Mouse (Mus musculus): ENCODE results near the gene Arhgap15. TPM values are rescaled to one million over a fixed set of nuclear protein-coding genes. Genes with fewer than 3 reads are reported as not detected.

The Arhgap15 gene
- polyA plus RNA-seq, 1 experiment from 2014 or later = 0.35 TPM

GRCm38 (mm10) chr2:43992510-43992909 is 243.9 kb downstream of the Arhgap15 start:
- 84% methylated on average over 7 of the region's 7 CpGs for WGBS
- H3K27ac ChIP-seq (replicated peaks; ENCODE audit: low read depth, low read length) = no peak overlapping the region
- no peak for DNase-seq (ENCODE audit: low spot score)
- H3K4me1 ChIP-seq (ENCODE audit: control insufficient read depth, insufficient read depth, low read length) = no peaks in the 10 kb centered on the region
- no peaks in the 10 kb centered on the region for H3K9me3 ChIP-seq (replicated peaks; ENCODE audit: control insufficient read depth, low read length)
- H3K36me3 ChIP-seq (replicated peaks; ENCODE audit: control insufficient read depth, insufficient read depth, low read depth, low read length) = no peaks in the 10 kb centered on the region
- no peak overlapping the region for H3K9ac ChIP-seq (replicated peaks; ENCODE audit: low read length)
- H3K4me2 ChIP-seq (ENCODE audit: low read depth, low read length) = no peak overlapping the region
- ATAC-seq (replicated peaks; ENCODE audit: insufficient number of reproducible peaks, low FRiP score, low TSS enrichment, low read depth) = no peak
- no peak overlapping the region for H3K4me3 ChIP-seq (ENCODE audit: low read depth, low read length)
- H3K27me3 ChIP-seq (ENCODE audit: control insufficient read depth, insufficient read depth, low read length) = no peaks in the 10 kb centered on the region

GRCm38 (mm10) chr2:44002454-44002853 is 253.8 kb downstream of the Arhgap15 start:
- Histone ChIP-seq H3K27me3 (ENCODE audit: control insufficient read depth, insufficient read depth, low read length) (no peaks in the 10 kb centered on the region), H3K27ac (replicated peaks; ENCODE audit: low read depth, low read length) (no peak overlapping the region), H3K9me3 (replicated peaks; ENCODE audit: control insufficient read depth, low read length) (no peaks in the 10 kb centered on the region), H3K36me3 (replicated peaks; ENCODE audit: control insufficient read depth, insufficient read depth, low read depth, low read length) (no peaks in the 10 kb centered on the region), H3K9ac (replicated peaks; ENCODE audit: low read length) (no peak overlapping the region), H3K4me3 (ENCODE audit: low read depth, low read length) (no peak overlapping the region), H3K4me2 (ENCODE audit: low read depth, low read length) (no peak overlapping the region), H3K4me1 (ENCODE audit: control insufficient read depth, insufficient read depth, low read length) (no peaks in the 10 kb centered on the region)
- no peak for DNase-seq (ENCODE audit: low spot score)
- ATAC-seq (replicated peaks; ENCODE audit: insufficient number of reproducible peaks, low FRiP score, low TSS enrichment, low read depth) = no peak
- 85% methylated on average over 1 of the region's 1 CpGs for WGBS

- no peaks in the 10 kb centered on the region for H3K36me3 ChIP-seq (replicated peaks; ENCODE audit: control insufficient read depth, insufficient read depth, low read depth, low read length)
- no peak overlapping the region for H3K9ac ChIP-seq (replicated peaks; ENCODE audit: low read length)
- no peak overlapping the region for H3K4me2 ChIP-seq (ENCODE audit: low read depth, low read length)
- ATAC-seq (replicated peaks; ENCODE audit: insufficient number of reproducible peaks, low FRiP score, low TSS enrichment, low read depth) = no peak
- no peak overlapping the region for H3K4me3 ChIP-seq (ENCODE audit: low read depth, low read length)
- H3K9me3 ChIP-seq (replicated peaks; ENCODE audit: control insufficient read depth, low read length) = no peaks in the 10 kb centered on the region
- no peak overlapping the region for H3K27ac ChIP-seq (replicated peaks; ENCODE audit: low read depth, low read length)
- no peaks in the 10 kb centered on the region for H3K27me3 ChIP-seq (ENCODE audit: control insufficient read depth, insufficient read depth, low read length)
- DNase-seq (ENCODE audit: low spot score) = no peak
- no peaks in the 10 kb centered on the region for H3K4me1 ChIP-seq (ENCODE audit: control insufficient read depth, insufficient read depth, low read length)
- WGBS = 77% methylated on average over 1 of the region's 1 CpGs
Measured at GRCm38 (mm10) chr2:44010249-44010648, 261.6 kb downstream of the Arhgap15 start.

- Histone ChIP-seq H3K36me3 (replicated peaks; ENCODE audit: control insufficient read depth, insufficient read depth, low read depth, low read length) (no peaks in the 10 kb centered on the region), H3K4me3 (ENCODE audit: low read depth, low read length) (no peak overlapping the region), H3K27me3 (ENCODE audit: control insufficient read depth, insufficient read depth, low read length) (no peaks in the 10 kb centered on the region), H3K4me2 (ENCODE audit: low read depth, low read length) (no peak overlapping the region), H3K9ac (replicated peaks; ENCODE audit: low read length) (no peak overlapping the region), H3K4me1 (ENCODE audit: control insufficient read depth, insufficient read depth, low read length) (no peaks in the 10 kb centered on the region), H3K27ac (replicated peaks; ENCODE audit: low read depth, low read length) (no peak overlapping the region), H3K9me3 (replicated peaks; ENCODE audit: control insufficient read depth, low read length) (no peaks in the 10 kb centered on the region)
- no peak for ATAC-seq (replicated peaks; ENCODE audit: insufficient number of reproducible peaks, low FRiP score, low TSS enrichment, low read depth)
- WGBS = 87% methylated on average over 5 of the region's 5 CpGs
- DNase-seq (ENCODE audit: low spot score) = no peak
Measured at GRCm38 (mm10) chr2:44013388-44013787, 264.8 kb downstream of the Arhgap15 start.

GRCm38 (mm10) chr2:44016720-44017119 is 268.1 kb downstream of the Arhgap15 start:
- Histone ChIP-seq H3K4me3 (ENCODE audit: low read depth, low read length) (no peak overlapping the region), H3K4me2 (ENCODE audit: low read depth, low read length) (no peak overlapping the region), H3K27me3 (ENCODE audit: control insufficient read depth, insufficient read depth, low read length) (no peaks in the 10 kb centered on the region), H3K36me3 (replicated peaks; ENCODE audit: control insufficient read depth, insufficient read depth, low read depth, low read length) (no peaks in the 10 kb centered on the region), H3K4me1 (ENCODE audit: control insufficient read depth, insufficient read depth, low read length) (no peaks in the 10 kb centered on the region), H3K27ac (replicated peaks; ENCODE audit: low read depth, low read length) (no peak overlapping the region), H3K9ac (replicated peaks; ENCODE audit: low read length) (no peak overlapping the region), H3K9me3 (replicated peaks; ENCODE audit: control insufficient read depth, low read length) (no peaks in the 10 kb centered on the region)
- DNase-seq (ENCODE audit: low spot score) (no peak), ATAC-seq (replicated peaks; ENCODE audit: insufficient number of reproducible peaks, low FRiP score, low TSS enrichment, low read depth) (no peak)
- WGBS = 74% methylated on average over 3 of the region's 3 CpGs

GRCm38 (mm10) chr2:44017405-44018026 is 268.9 kb downstream of the Arhgap15 start:
- no peaks in the 10 kb centered on the region for H3K4me1 ChIP-seq (ENCODE audit: control insufficient read depth, insufficient read depth, low read length)
- no peaks in the 10 kb centered on the region for H3K9me3 ChIP-seq (replicated peaks; ENCODE audit: control insufficient read depth, low read length)
- H3K4me2 ChIP-seq (ENCODE audit: low read depth, low read length) = no peak overlapping the region
- no peak overlapping the region for H3K9ac ChIP-seq (replicated peaks; ENCODE audit: low read length)
- DNase-seq (ENCODE audit: low spot score) (no peak), ATAC-seq (replicated peaks; ENCODE audit: insufficient number of reproducible peaks, low FRiP score, low TSS enrichment, low read depth) (peak; percentile 59; the same call in 1 of the 2 replicates)
- no peaks in the 10 kb centered on the region for H3K27me3 ChIP-seq (ENCODE audit: control insufficient read depth, insufficient read depth, low read length)
- 78% methylated on average over 14 of the region's 14 CpGs for WGBS
- no peaks in the 10 kb centered on the region for H3K36me3 ChIP-seq (replicated peaks; ENCODE audit: control insufficient read depth, insufficient read depth, low read depth, low read length)
- H3K27ac ChIP-seq (replicated peaks; ENCODE audit: low read depth, low read length) = no peak overlapping the region
- H3K4me3 ChIP-seq (ENCODE audit: low read depth, low read length) = no peak overlapping the region

- no peak overlapping the region for H3K4me3 ChIP-seq (ENCODE audit: low read depth, low read length)
- ATAC-seq (replicated peaks; ENCODE audit: insufficient number of reproducible peaks, low FRiP score, low TSS enrichment, low read depth) (no peak), DNase-seq (ENCODE audit: low spot score) (no peak)
- H3K4me1 ChIP-seq (ENCODE audit: control insufficient read depth, insufficient read depth, low read length) = no peaks in the 10 kb centered on the region
- H3K27ac ChIP-seq (replicated peaks; ENCODE audit: low read depth, low read length) = no peak overlapping the region
- no peak overlapping the region for H3K4me2 ChIP-seq (ENCODE audit: low read depth, low read length)
- no peaks in the 10 kb centered on the region for H3K36me3 ChIP-seq (replicated peaks; ENCODE audit: control insufficient read depth, insufficient read depth, low read depth, low read length)
- WGBS = 78% methylated on average over 10 of the region's 10 CpGs
- no peak overlapping the region for H3K9ac ChIP-seq (replicated peaks; ENCODE audit: low read length)
- no peaks in the 10 kb centered on the region for H3K27me3 ChIP-seq (ENCODE audit: control insufficient read depth, insufficient read depth, low read length)
- H3K9me3 ChIP-seq (replicated peaks; ENCODE audit: control insufficient read depth, low read length) = no peaks in the 10 kb centered on the region
Measured at GRCm38 (mm10) chr2:44018033-44018432, 269.4 kb downstream of the Arhgap15 start.

- Histone ChIP-seq H3K4me1 (ENCODE audit: control insufficient read depth, insufficient read depth, low read length) (no peaks in the 10 kb centered on the region), H3K27ac (replicated peaks; ENCODE audit: low read depth, low read length) (no peak overlapping the region), H3K27me3 (ENCODE audit: control insufficient read depth, insufficient read depth, low read length) (no peaks in the 10 kb centered on the region), H3K9ac (replicated peaks; ENCODE audit: low read length) (no peak overlapping the region), H3K36me3 (replicated peaks; ENCODE audit: control insufficient read depth, insufficient read depth, low read depth, low read length) (no peaks in the 10 kb centered on the region), H3K4me2 (ENCODE audit: low read depth, low read length) (no peak overlapping the region), H3K4me3 (ENCODE audit: low read depth, low read length) (no peak overlapping the region), H3K9me3 (replicated peaks; ENCODE audit: control insufficient read depth, low read length) (no peaks in the 10 kb centered on the region)
- DNase-seq (ENCODE audit: low spot score) (no peak), ATAC-seq (replicated peaks; ENCODE audit: insufficient number of reproducible peaks, low FRiP score, low TSS enrichment, low read depth) (no peak)
- 84% methylated on average over 1 of the region's 1 CpGs for WGBS
Measured at GRCm38 (mm10) chr2:44024704-44025103, 276.1 kb downstream of the Arhgap15 start.
